Mouse (Mus musculus) cerebellum, adult 2 months (tissue): ENCODE measurements around the gene Olfr467. TPM values are rescaled to one million over a fixed set of nuclear protein-coding genes. Genes with fewer than 3 reads are reported as not detected.
"Not testable (repeated sequence)": the region's sequence is repeated elsewhere in the genome, so short reads cannot be mapped to it uniquely, and the experiment has no call there.

Experiments
- DNase-seq, 2 experiments: peaks; one replicate each; pipeline ENCODE4 v3.0.0; 2021
- H3K27ac ChIP-seq: fragments of 200-500 bp; 2 replicates; pipeline ENCODE4 v1.5.1; 2012; ENCODE audit warnings: low read length, control low read depth, inconsistent platforms; ENCODE audit not compliant: insufficient read depth
- H3K27me3 ChIP-seq: fragments of 200-500 bp; 2 replicates; pipeline ENCODE4 v1.6.1; 2012; ENCODE audit warnings: inconsistent platforms, mild to moderate bottlenecking, low read length, moderate library complexity; ENCODE audit not compliant: control insufficient read depth, insufficient read depth
- H3K4me1 ChIP-seq: fragments of 200-500 bp; 2 replicates; pipeline ENCODE4 v1.6.1; 2011; ENCODE audit warnings: low read length; ENCODE audit not compliant: control insufficient read depth, insufficient read depth
- H3K4me3 ChIP-seq: fragments of 200-500 bp; replicated peaks from 2 replicates; pipeline ENCODE3; 2011; ENCODE audit warnings: mild to moderate bottlenecking, low read depth, low read length, control low read depth; ENCODE audit not compliant: insufficient read depth
- CTCF ChIP-seq: fragments of 200-500 bp; IDR thresholded peaks from 2 replicates; pipeline ENCODE4 v1.5.1; 2011; ENCODE audit warnings: low read depth, mild to moderate bottlenecking, control low read depth, low read length, moderate library complexity, borderline replicate concordance; ENCODE audit not compliant: insufficient read depth
- POLR2A ChIP-seq: fragments of 200-500 bp; IDR thresholded peaks from 2 replicates; pipeline ENCODE4 v1.6.1; 2011; ENCODE audit warnings: low read length, control low read depth, borderline replicate concordance; ENCODE audit not compliant: insufficient read depth
- WGBS: fragments of 180-500 bp; shearing (Covaris S2); methylation state at CpG from one replicate; pipeline ENCODE4 v1.1.7; 2018; 5-methylcytosine and 5-hydroxymethylcytosine counted together
- polyA plus RNA-seq: library from polyadenylated mRNA; depleted of rRNA; stranded (reverse); fragments of >200 nt; gene quantifications from 2 replicates; pipeline ENCODE4 v1.2.3, GENCODE M21; 2012; rRNA removed

Olfr467 gene
- polyA plus RNA-seq, 1 experiment = not detected

DNA sequence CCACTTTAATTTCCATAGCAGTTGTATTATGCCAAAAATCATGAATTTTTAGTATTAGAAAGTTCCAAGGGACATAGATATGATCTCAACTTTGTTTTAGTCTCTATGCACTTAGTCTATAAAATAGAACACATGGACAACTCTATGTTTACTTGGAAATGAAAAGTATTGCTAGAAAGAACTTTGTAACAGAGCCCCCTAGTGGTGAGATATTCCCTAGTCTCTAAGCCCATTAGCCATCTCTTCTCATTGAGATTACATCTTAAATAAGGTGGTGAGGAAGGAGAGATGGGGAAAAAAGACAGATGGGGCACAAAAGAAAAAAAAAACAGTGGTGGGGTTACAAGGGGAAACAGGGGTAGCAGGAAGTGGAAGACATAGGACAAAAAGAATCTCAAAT lies 7.4 kb downstream of the Olfr467 start:
- no peaks in the 10 kb centered on the region for H3K4me1 ChIP-seq
- no peak overlapping the region for H3K4me3 ChIP-seq
- no peak overlapping the region for H3K27ac ChIP-seq
- no peak for DNase-seq
- TF ChIP-seq CTCF (no peak), POLR2A (no peak)
- H3K27me3 ChIP-seq = no peaks in the 10 kb centered on the region

DNA sequence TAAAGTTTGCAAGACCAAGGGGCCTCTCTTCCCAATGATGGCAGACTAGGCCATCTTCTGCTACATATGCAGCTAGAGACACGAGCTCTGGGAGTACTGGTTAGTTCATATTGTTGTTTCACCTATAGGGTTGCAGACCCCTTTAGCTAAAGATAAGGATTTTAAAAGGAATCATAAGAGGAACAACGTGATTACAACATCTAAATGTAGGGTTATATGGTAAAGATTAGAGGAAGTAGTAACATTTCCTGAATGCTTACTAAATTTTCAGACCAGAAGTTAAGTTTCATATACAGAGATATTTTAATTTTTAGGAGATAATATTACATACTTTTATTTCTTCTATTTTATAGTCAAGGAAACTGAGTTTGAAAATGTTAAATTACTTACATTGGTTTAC lies 11.8 kb downstream of the Olfr467 start:
- H3K4me1 ChIP-seq, H3K27me3 ChIP-seq, H3K4me3 ChIP-seq, DNase-seq, H3K27ac ChIP-seq: not testable (repeated sequence)
- 49% methylated on average over 2 of the region's 2 CpGs for WGBS

DNA sequence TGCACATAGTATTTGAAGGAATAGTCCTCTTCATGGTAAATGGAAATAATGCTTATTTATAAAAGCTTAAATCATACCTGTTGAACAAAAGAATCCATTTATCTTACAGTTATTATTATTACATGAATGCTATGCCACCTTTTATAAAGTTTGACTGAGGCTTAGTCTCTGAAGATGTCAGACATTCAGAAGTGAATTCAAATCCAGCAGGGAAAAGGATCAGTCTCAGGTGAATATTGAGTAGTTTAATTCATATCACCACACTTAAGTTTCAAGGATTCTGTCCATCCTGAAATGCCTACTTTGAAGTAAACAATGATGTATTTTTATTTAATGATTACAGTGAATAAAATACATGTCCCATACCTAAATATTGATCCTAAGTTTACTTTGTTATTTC lies 13.4 kb downstream of the Olfr467 start, which contains the start of gene Olfr469:
Gene Olfr469, minus strand, starts transcription at position 101 of the 400 bp plus-strand sequence.
- H3K4me1 ChIP-seq, H3K4me3 ChIP-seq, DNase-seq: not testable (repeated sequence)

DNA sequence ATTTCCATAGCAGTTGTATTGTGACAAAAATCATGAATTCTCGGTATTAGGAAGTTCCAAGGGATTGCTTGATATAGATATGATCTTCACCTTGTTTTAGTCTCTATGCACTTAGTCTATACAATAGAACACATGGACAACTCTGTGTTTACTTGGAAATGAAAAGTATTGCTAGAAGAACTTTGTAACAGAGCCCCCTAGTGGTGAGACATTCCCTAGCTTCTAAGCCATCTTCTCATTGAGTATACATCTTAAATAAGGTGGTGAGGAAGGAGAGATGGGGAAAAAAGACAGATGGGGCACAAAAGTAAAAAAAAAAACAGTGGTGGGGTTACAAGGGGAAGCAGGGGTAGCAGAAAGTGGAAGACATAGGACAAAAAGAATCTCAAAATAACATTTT lies 29.7 kb downstream of the Olfr467 start:
- TF ChIP-seq CTCF = no peak
- no peak for TF ChIP-seq POLR2A
- 78% methylated on average over 1 of the region's 1 CpGs for WGBS
- Histone ChIP-seq H3K4me1 (no peaks in the 10 kb centered on the region), H3K27me3 (no peaks in the 10 kb centered on the region), H3K4me3 (no peak overlapping the region), H3K27ac (no peak overlapping the region)
- DNase-seq = no peak

More for the DNA sequence above, 13.4 kb downstream of the Olfr467 start, which contains the start of gene Olfr469:
- not testable (repeated sequence) for H3K27me3 ChIP-seq, H3K27ac ChIP-seq

DNA sequence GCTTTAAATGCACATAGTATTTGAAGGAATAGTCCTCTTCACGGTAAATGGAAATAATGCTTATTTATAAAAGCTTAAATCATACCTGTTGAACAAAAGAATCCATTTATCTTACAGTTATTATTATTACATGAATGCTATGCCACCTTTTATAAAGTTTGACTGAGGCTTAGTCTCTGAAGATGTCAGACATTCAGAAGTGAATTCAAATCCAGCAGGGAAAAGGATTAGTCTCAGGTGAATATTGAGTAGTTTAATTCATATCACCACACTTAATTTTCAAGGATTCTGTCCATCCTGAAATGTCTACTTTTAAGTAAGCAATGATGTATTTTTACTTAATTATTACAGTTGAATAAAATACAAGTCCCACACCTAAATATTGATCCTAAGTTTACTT lies 35.3 kb downstream of the Olfr467 start, which contains the start of gene Olfr470:
Gene Olfr470, minus strand, starts transcription at position 101 of the 400 bp plus-strand sequence.
- DNase-seq, H3K4me3 ChIP-seq, H3K27ac ChIP-seq, H3K4me1 ChIP-seq, H3K27me3 ChIP-seq: not testable (repeated sequence)
- 74% methylated on average over 1 of the region's 1 CpGs for WGBS

Other genes starting within 250 kb of the Olfr467 start
- gene Olfml1, start 244.8 kb upstream of the Olfr467 start, polyA plus RNA-seq = 11.4 and 13.4 TPM in 2 replicates
- 10.0 and 12.5 TPM in 2 replicates for gene Ppfibp2, start 217.1 kb upstream of the Olfr467 start, polyA plus RNA-seq
- gene 5330417H12Rik, start 187.1 kb upstream of the Olfr467 start, polyA plus RNA-seq = not detected in 2 replicates
- gene Cyb5r2, start 54.2 kb upstream of the Olfr467 start, polyA plus RNA-seq = 0.47 and 0.51 TPM in 2 replicates
- gene Ovch2, start 11.1 kb upstream of the Olfr467 start, polyA plus RNA-seq = not detected in 2 replicates
- gene Olfr469, start 13.3 kb downstream of the Olfr467 start, polyA plus RNA-seq = not detected in 2 replicates
- gene Olfr470, start 35.2 kb downstream of the Olfr467 start, polyA plus RNA-seq = not detected in 2 replicates
- not detected in 2 replicates for gene Olfr472, start 85.6 kb downstream of the Olfr467 start, polyA plus RNA-seq
- not detected in 2 replicates for gene Olfr473, start 118.2 kb downstream of the Olfr467 start, polyA plus RNA-seq
- not detected in 2 replicates for gene Olfr474, start 142.4 kb downstream of the Olfr467 start, polyA plus RNA-seq
- gene Olfr476, start 152.5 kb downstream of the Olfr467 start, polyA plus RNA-seq = not detected in 2 replicates
- gene Olfr477, start 174.4 kb downstream of the Olfr467 start, polyA plus RNA-seq = not detected in 2 replicates
- not detected in 2 replicates for gene Olfr478, start 221.7 kb downstream of the Olfr467 start, polyA plus RNA-seq
- gene Olfr479, start 238.4 kb downstream of the Olfr467 start, polyA plus RNA-seq = not detected in 2 replicates